Mouse (Mus musculus) forebrain, embryonic 14.5 days (tissue): ENCODE measurements at regions not wholly inside any gene's neighbourhood (a gene's known extent, or its start where the extent isn't known, plus 50 kb on each side); places are given as distances from the start of the nearest gene placed in this dataset.

Experiments
- ATAC-seq: fragments of 200-750 bp; cut with Nextera tagmentation; 2 replicates; pipeline ENCODE4 v1.8.0; 2017; ENCODE audit warnings: mild to moderate bottlenecking, moderate library complexity
- DNase-seq: peaks from one replicate; pipeline ENCODE4 v3.0.0-alpha.2; 2015; ENCODE audit warnings: low spot score
- H3K27ac ChIP-seq: fragments of 300-500 bp; sonication (generic); 2 replicates; pipeline ENCODE4 v1.5.1; 2014; ENCODE audit warnings: low read depth, mild to moderate bottlenecking, control low read depth, low read length, moderate library complexity
- H3K27me3 ChIP-seq: fragments of 300-500 bp; sonication (generic); replicated peaks from 2 replicates; pipeline ENCODE4 v1.6.1; 2014; ENCODE audit warnings: low read length, control low read depth, mixed read lengths; ENCODE audit not compliant: control insufficient read depth, insufficient read depth
- H3K36me3 ChIP-seq: fragments of 300-500 bp; sonication (generic); 2 replicates; pipeline ENCODE4 v1.6.1; 2014; ENCODE audit warnings: low read length, control low read depth; ENCODE audit not compliant: control insufficient read depth, insufficient read depth
- H3K4me1 ChIP-seq: fragments of 300-500 bp; sonication (generic); 2 replicates; pipeline ENCODE4 v1.6.1; 2014; ENCODE audit warnings: antibody characterized with exemption, low read length, control low read depth; ENCODE audit not compliant: control insufficient read depth, insufficient read depth
- H3K4me2 ChIP-seq: fragments of 300-500 bp; sonication (generic); 2 replicates; pipeline ENCODE4 v1.6.1; 2014; ENCODE audit warnings: mild to moderate bottlenecking, control low read depth, low read length
- H3K4me3 ChIP-seq: fragments of 300-500 bp; sonication (generic); 2 replicates; pipeline ENCODE4 v1.5.1; 2014; ENCODE audit warnings: low read depth, low read length, control low read depth
- H3K9ac ChIP-seq: fragments of 300-500 bp; sonication (generic); 2 replicates; pipeline ENCODE4 v1.6.1; 2014; ENCODE audit warnings: mild to moderate bottlenecking, low read length, control low read depth, moderate library complexity
- H3K9me3 ChIP-seq: fragments of 300-500 bp; sonication (generic); replicated peaks from 2 replicates; pipeline ENCODE4 v1.6.1; 2016; ENCODE audit warnings: low read length, control low read depth, mixed read lengths; ENCODE audit not compliant: control insufficient read depth
- WGBS: fragments of 180-500 bp; shearing (Covaris S2); extraction: QIAGEN DNeasy Blood & Tissue Kit; methylation state at CpG from one replicate; pipeline ENCODE4 v1.1.7; 2014; 5-methylcytosine and 5-hydroxymethylcytosine counted together

- Histone ChIP-seq H3K4me3 (no peak overlapping the region), H3K27me3 (no peaks in the 10 kb centered on the region), H3K27ac (no peak overlapping the region), H3K36me3 (no peaks in the 10 kb centered on the region), H3K9me3 (no peaks in the 10 kb centered on the region), H3K9ac (no peak overlapping the region), H3K4me1 (no peaks in the 10 kb centered on the region), H3K4me2 (no peak overlapping the region)
- 64% methylated on average over 2 of the region's 2 CpGs for WGBS
- ATAC-seq (no peak), DNase-seq (no peak)
Measured at GRCm38 (mm10) chr16:54592643-54593042, 705.1 kb downstream of the Zpld1 start.
